Mouse (Mus musculus): ENCODE measurements around the gene Gm5483. TPM values are rescaled to one million over a fixed set of nuclear protein-coding genes. Genes with fewer than 3 reads are reported as not detected.
"Not testable (repeated sequence)": the region's sequence is repeated elsewhere in the genome, so short reads cannot be mapped to it uniquely, and the experiment has no call there.

The Gm5483 gene
- 1.5 and 1.7 TPM in 2 replicates for polyA plus RNA-seq (2015; fragmentation: Nextera tagmentation; extraction: Ambion mirVana)

DNA sequence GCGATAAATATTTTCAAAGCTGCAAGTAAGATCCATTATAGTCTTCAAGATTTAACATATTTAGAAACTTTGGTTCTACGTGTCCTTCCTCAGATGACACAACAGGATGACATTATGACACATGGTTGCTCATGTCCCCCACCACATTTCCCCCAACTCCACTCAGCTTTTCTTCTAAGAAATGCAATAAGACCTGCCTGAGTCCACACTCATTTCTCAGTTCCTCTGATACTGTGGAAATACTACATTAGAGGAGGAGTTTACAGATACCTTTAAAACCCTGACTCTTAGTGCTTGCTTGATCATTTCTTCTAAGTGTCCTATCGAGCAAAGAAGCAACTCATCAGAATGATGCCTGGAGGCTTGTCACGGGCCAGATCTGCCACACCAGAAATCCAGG lies at the start of gene Gm5483:
Gene Gm5483 (plus strand): TSS at position 301 of the 400 bp plus-strand sequence.
- H3K9me3 ChIP-seq; H3K36me3 ChIP-seq; H3K9ac ChIP-seq; H3K4me1 ChIP-seq (replicated peaks); H3K27ac ChIP-seq (replicated peaks); H3K4me2 ChIP-seq; H3K27me3 ChIP-seq; H3K4me3 ChIP-seq; ATAC-seq (ENCODE audit: low read depth): not testable (repeated sequence)
- 87% methylated on average over 4 of the region's 4 CpGs for WGBS

DNA sequence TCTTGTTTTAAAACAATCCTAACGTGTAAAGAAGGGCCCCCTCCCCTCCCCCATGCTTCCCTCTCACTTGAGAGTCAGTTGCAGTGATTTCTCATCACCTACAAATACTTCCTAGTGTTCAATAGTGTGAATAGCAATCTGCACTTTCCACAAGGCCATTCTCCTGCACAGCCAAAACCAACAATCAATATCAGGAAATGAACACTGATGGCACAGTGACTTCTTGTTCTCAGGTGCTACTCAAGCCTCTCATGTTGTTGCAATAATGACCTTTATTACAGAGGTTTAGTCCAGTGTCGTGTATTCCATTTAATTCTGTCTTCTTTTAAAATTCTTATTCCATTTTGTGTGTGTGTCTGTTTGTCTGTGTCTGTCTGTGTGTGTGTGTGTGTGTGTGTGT lies 45.8 kb upstream of the Gm5483 start:
- H3K9me3 ChIP-seq, result no peaks in the 10 kb centered on the region
- H3K9ac ChIP-seq, result no peak overlapping the region
- H3K27me3 ChIP-seq, result no peaks in the 10 kb centered on the region
- no peak overlapping the region for H3K4me2 ChIP-seq
- H3K36me3 ChIP-seq, result no peaks in the 10 kb centered on the region
- no peak overlapping the region for H3K4me3 ChIP-seq
- 75% methylated on average over 2 of the region's 2 CpGs for WGBS
- no peak overlapping the region for H3K27ac ChIP-seq (replicated peaks)
- H3K4me1 ChIP-seq (replicated peaks), result no peaks in the 10 kb centered on the region
- ATAC-seq (ENCODE audit: low read depth), result no peak

- H3K4me2 ChIP-seq, result no peak within 1 kb of the TSS
- no peak within 1 kb of the TSS for H3K9ac ChIP-seq
- no peak within 1 kb of the TSS for H3K27ac ChIP-seq (replicated peaks)
- no peaks in the 10 kb centered on the region for H3K9me3 ChIP-seq
- no peak for ATAC-seq (ENCODE audit: low read depth)
- no peaks in the 10 kb centered on the region for H3K36me3 ChIP-seq
- no peak within 1 kb of the TSS for H3K4me3 ChIP-seq
- no peaks in the 10 kb centered on the region for H3K4me1 ChIP-seq (replicated peaks)
- no peaks in the 10 kb centered on the region for H3K27me3 ChIP-seq
Observed at GRCm38 (mm10) chr16:36156402-36156975, 27.5 kb upstream of the Gm5483 start, which contains the start of gene Stfa2l1. Gene Stfa2l1 (plus strand): TSS chr16:36156811.

GRCm38 (mm10) chr16:36167841-36168240 lies 16.2 kb upstream of the Gm5483 start:
- H3K4me2 ChIP-seq; H3K9ac ChIP-seq; H3K27ac ChIP-seq (replicated peaks); H3K4me3 ChIP-seq; H3K4me1 ChIP-seq (replicated peaks); H3K36me3 ChIP-seq; ATAC-seq (ENCODE audit: low read depth); H3K27me3 ChIP-seq; H3K9me3 ChIP-seq: not testable (repeated sequence)
- 76% methylated on average over 10 of the region's 10 CpGs for WGBS

DNA sequence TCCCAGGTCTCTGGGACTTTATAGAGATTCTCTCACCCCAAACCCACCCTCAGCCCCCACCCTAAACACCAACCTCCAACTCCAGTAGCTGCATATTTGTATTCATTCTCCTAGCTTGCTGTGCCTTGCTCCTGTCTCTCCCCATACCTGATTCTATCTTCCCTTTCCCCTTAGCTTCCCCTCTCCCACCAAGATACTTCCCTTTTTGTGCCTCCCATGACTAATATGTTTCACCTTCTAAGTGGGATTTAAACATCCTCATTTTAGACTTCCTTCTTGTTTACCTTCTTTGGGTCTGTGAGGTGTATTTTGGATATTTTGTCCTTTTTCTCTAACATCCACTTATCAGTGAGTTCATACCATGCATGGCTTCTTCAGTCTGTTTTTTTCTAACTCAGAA lies 7.9 kb upstream of the Gm5483 start:
- Histone ChIP-seq H3K9ac (no peak overlapping the region), H3K9me3 (no peaks in the 10 kb centered on the region), H3K27me3 (no peaks in the 10 kb centered on the region), H3K4me3 (no peak overlapping the region), H3K27ac (replicated peaks) (no peak overlapping the region), H3K4me2 (no peak overlapping the region), H3K4me1 (replicated peaks) (no peaks in the 10 kb centered on the region), H3K36me3 (no peaks in the 10 kb centered on the region)
- no peak for ATAC-seq (ENCODE audit: low read depth)

- no peak overlapping the region for H3K4me2 ChIP-seq
- H3K36me3 ChIP-seq, result no peaks in the 10 kb centered on the region
- no peaks in the 10 kb centered on the region for H3K4me1 ChIP-seq (replicated peaks)
- H3K9me3 ChIP-seq, result no peaks in the 10 kb centered on the region
- no peak for ATAC-seq (ENCODE audit: low read depth)
- 89% methylated on average over 2 of the region's 2 CpGs for WGBS
- H3K4me3 ChIP-seq, result no peak overlapping the region
- H3K9ac ChIP-seq, result no peak overlapping the region
- H3K27ac ChIP-seq (replicated peaks), result no peak overlapping the region
- H3K27me3 ChIP-seq, result no peaks in the 10 kb centered on the region
Observed at GRCm38 (mm10) chr16:36179910-36180309, 4.1 kb upstream of the Gm5483 start.

- Histone ChIP-seq H3K4me2 (peak overlapping the region; percentile 45), H3K9me3 (no peaks in the 10 kb centered on the region), H3K36me3 (no peaks in the 10 kb centered on the region), H3K9ac (no peak overlapping the region), H3K4me1 (replicated peaks) (no peaks in the 10 kb centered on the region), H3K4me3 (no peak overlapping the region), H3K27ac (replicated peaks) (no peak overlapping the region), H3K27me3 (no peaks in the 10 kb centered on the region)
- WGBS, result 46% methylated on average over 19 of the region's 19 CpGs
- ATAC-seq (ENCODE audit: low read depth), result no peak
Observed at GRCm38 (mm10) chr16:36199226-36199625, 15.2 kb downstream of the Gm5483 start.

DNA sequence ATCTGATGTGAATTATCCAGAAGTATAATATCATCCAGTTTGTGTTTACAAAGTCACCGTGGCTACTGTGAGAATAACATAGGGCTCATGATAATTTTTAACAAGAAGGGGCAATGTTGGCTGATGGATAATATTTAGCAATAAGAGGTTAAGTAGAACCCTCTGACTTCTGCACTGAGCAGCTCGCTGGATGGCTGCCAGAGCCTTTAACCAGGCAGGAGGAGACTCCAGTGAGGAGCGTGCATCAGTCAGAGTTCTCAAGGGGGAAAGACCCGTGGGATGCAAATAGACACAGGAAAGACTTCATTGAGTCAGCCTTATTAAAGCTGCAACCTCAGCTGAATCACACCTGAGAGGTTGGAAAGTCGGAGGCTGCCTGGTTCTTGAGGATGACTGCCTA lies 19.8 kb downstream of the Gm5483 start:
- Histone ChIP-seq H3K4me1 (replicated peaks) (no peaks in the 10 kb centered on the region), H3K27me3 (no peaks in the 10 kb centered on the region), H3K4me2 (no peak overlapping the region), H3K4me3 (no peak overlapping the region), H3K9ac (no peak overlapping the region), H3K9me3 (no peaks in the 10 kb centered on the region), H3K27ac (replicated peaks) (no peak overlapping the region), H3K36me3 (no peaks in the 10 kb centered on the region)
- ATAC-seq (ENCODE audit: low read depth), result no peak
- 83% methylated on average over 5 of the region's 5 CpGs for WGBS

DNA sequence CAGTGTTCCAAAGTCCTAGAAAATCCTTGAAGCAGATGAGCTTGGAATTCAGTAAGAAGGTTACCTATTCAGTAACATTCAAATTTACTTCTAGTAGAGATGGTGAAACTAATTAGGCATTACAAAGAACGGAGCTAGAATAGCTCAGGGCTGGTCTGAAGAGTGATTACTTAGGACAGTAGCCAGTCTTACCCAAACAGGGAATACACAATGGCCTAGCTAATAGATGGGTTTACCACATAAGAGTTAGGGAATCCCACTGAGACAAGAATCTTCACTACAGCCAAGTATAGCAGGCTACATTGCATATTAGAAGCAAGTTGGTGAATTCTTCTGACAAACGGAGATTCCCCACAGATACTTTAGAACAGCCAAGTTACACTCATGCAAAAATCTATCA lies 21.7 kb downstream of the Gm5483 start:
- H3K36me3 ChIP-seq; H3K27ac ChIP-seq (replicated peaks); H3K9ac ChIP-seq; H3K4me2 ChIP-seq; H3K4me1 ChIP-seq (replicated peaks); H3K9me3 ChIP-seq; H3K4me3 ChIP-seq; ATAC-seq (ENCODE audit: low read depth); H3K27me3 ChIP-seq: not testable (repeated sequence)
- WGBS, result 39% methylated on average over 2 of the region's 2 CpGs

- no peak for ATAC-seq (ENCODE audit: low read depth)
- no peaks in the 10 kb centered on the region for H3K4me1 ChIP-seq (replicated peaks)
- H3K9me3 ChIP-seq, result no peaks in the 10 kb centered on the region
- no peak within 1 kb of the TSS for H3K4me3 ChIP-seq
- WGBS, result 82% methylated on average over 2 of the region's 2 CpGs
- no peaks in the 10 kb centered on the region for H3K27me3 ChIP-seq
- no peak within 1 kb of the TSS for H3K4me2 ChIP-seq
- no peaks in the 10 kb centered on the region for H3K36me3 ChIP-seq
- H3K9ac ChIP-seq, result no peak within 1 kb of the TSS
- no peak within 1 kb of the TSS for H3K27ac ChIP-seq (replicated peaks)
Observed at GRCm38 (mm10) chr16:36209967-36210453, 26.0 kb downstream of the Gm5483 start, which contains the start of gene Gm5416. Gene Gm5416 (plus strand): TSS chr16:36210403.

- H3K4me3 ChIP-seq; H3K27ac ChIP-seq (replicated peaks); H3K9me3 ChIP-seq; H3K9ac ChIP-seq; H3K4me1 ChIP-seq (replicated peaks); H3K36me3 ChIP-seq; H3K4me2 ChIP-seq; ATAC-seq (ENCODE audit: low read depth); H3K27me3 ChIP-seq: not testable (repeated sequence)
- 90% methylated on average over 7 of the region's 7 CpGs for WGBS
Observed at GRCm38 (mm10) chr16:36221168-36221567, 37.2 kb downstream of the Gm5483 start, which contains the start of gene 2010005H15Rik. Gene 2010005H15Rik (plus strand): TSS chr16:36221468.

Data from neural tube, embryonic 13.5 days (tissue).